Mouse (Mus musculus): ENCODE data around the gene Rps27. TPM values are rescaled to one million over a fixed set of nuclear protein-coding genes. Genes with fewer than 3 reads are reported as not detected.

The Rps27 gene
- total RNA-seq, 2 experiments from 2014 or later, result 4,833 to 6,584 TPM

DNA sequence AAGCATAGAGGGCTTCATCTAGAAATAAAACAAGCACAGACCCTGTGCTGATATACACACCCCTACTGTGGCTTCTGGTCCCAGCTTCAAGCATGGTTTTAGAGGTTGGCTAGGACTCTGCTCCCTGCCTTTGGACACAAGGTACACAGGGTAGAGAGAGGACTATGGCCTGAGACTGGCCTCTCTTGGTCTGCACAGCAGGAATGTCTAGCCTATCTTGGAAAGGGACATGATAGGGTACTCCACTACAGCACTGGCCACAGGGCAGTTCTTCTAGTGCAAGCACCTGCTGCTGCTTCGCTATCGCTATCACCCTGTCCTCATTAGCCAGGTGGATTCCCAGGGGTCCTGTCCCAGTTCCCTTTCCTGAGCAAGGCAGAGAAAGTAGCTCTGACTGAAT lies 27.8 kb upstream of the Rps27 start:
- ATAC-seq (replicated peaks; ENCODE audit: low FRiP score, low TSS enrichment, poor library complexity, severe bottlenecking), result no peak

GRCm38 (mm10) chr3:90231507-90232333 lies 18.3 kb upstream of the Rps27 start, which contains the start of gene Jtb:
Jtb (plus strand) TSS chr3:90231597.
- ATAC-seq (replicated peaks; ENCODE audit: low FRiP score, low TSS enrichment, poor library complexity, severe bottlenecking), result peak; percentile 98

DNA sequence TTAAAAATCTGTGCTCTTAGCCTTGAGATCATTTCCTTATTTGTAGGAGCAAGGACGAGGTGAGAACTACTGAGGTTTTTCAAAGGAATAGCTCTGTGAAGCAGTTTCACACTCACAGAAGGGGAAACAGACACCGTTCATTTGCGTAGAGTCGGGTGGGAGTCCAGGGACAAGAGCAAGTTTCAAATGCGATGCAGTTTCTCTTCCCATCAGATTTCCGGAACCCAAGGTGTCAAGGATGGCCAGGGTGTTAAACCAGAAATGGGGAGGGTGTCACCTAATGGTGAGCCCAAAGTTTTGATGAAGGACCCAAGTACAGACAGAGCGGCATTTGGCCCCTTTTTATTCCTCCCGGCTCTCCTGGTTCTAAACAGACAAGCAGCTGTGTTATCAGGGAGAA lies 17.6 kb upstream of the Rps27 start:
- no peak for ATAC-seq (replicated peaks; ENCODE audit: low FRiP score, low TSS enrichment, poor library complexity, severe bottlenecking)

GRCm38 (mm10) chr3:90224331-90224730 lies 10.9 kb upstream of the Rps27 start:
- no peak for ATAC-seq (replicated peaks; ENCODE audit: low FRiP score, low TSS enrichment, poor library complexity, severe bottlenecking)

DNA sequence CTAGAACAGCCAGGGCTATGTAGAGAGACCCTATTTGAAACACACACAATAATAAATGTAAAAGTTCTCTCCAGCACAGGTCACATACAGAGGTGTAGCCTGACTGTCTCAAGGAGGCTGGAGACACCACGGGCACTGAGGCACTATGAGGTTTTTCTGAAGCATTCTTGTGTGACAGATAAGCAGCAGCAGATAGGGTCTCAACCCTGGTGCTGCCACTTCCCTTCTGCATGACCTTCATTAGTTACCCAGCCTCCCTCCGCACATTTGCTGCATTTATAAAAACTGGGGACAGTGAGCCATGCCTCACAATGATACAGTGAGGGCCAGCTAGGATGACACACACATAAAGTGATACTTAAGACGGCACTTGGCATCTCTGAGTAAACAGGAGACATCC lies 9.5 kb upstream of the Rps27 start:
- ATAC-seq (replicated peaks; ENCODE audit: low FRiP score, low TSS enrichment, poor library complexity, severe bottlenecking), result no peak

DNA sequence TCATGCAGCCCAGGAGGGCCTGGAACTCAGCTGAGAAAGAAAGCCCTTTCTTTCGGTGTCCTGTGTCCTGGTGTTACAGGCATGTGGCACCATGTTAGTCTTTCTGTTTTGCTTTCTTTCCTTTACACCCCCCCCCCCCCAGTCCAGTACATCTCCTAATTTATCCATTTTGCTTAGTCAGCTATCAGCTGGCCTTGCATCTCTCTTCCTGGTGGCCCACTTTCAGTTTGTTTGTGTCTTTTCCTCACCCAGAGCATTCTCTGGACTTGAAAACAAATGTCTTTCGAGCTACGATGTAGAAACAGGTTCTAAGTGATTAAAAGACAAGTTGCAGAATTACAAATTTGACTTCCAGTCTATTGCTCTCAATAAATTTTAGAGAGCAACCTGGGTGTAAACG lies 9.0 kb upstream of the Rps27 start:
- ATAC-seq (replicated peaks; ENCODE audit: low FRiP score, low TSS enrichment, poor library complexity, severe bottlenecking), result no peak

DNA sequence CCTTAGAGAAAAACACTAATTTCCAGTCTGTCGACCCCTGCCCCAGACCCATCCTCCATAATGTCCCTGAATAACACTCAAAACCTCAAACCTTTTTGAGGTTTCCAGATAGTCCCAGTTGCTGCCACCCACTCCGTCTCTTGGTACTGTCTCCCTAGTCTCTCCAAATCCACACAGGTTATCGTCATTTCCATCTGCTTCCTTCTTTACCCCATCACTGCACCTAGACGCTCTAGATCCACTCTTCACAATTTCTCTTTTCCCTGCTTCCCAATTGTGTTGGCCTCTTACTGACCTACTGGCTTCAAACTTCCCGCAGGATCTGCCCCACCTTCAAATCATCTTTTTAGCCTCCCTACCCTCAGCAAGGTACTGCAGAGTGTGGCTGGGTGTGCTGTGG lies 7.7 kb upstream of the Rps27 start:
- ATAC-seq (replicated peaks; ENCODE audit: low FRiP score, low TSS enrichment, poor library complexity, severe bottlenecking), result no peak

- ATAC-seq (replicated peaks; ENCODE audit: low FRiP score, low TSS enrichment, poor library complexity, severe bottlenecking), result no peak
These were observed 7.1 kb upstream of the Rps27 start for GRCm38 (mm10) chr3:90220531-90220951.

GRCm38 (mm10) chr3:90220088-90220487 lies 6.6 kb upstream of the Rps27 start:
- ATAC-seq (replicated peaks; ENCODE audit: low FRiP score, low TSS enrichment, poor library complexity, severe bottlenecking), result peak; percentile 71

DNA sequence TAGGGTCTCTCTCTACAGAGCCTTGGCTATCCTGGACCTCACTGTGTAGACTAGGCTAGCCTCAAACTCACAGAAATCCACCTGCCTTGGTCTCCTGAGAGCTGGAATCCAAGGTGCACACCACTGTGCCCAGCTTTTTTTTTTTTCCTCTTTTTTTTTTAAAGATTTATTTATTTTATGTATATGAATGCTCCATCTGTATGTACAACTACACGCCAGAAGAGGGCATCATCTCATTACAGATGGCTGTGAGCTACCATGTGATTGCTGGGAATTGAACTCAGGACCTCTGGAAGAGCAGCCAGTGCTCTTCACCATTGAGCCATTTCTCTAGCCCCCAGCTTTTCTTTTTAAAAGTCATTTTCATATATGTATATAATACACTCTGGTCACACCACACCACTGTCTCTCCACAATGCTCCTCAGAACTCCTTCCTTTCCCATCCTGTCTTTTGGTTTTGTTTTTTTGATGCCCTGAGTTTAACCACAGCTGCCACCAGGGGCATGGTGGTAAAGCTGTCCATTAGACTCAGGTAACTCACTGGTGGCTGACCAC lies 2.5 kb upstream of the Rps27 start:
- ATAC-seq (replicated peaks; ENCODE audit: low FRiP score, low TSS enrichment, poor library complexity, severe bottlenecking), result no peak

GRCm38 (mm10) chr3:90213956-90214684 lies 669 bp upstream of the Rps27 start:
- no peak for ATAC-seq (replicated peaks; ENCODE audit: low FRiP score, low TSS enrichment, poor library complexity, severe bottlenecking)

- ATAC-seq (replicated peaks; ENCODE audit: low FRiP score, low TSS enrichment, poor library complexity, severe bottlenecking), result no peak
These were observed 728 bp downstream of the Rps27 start for GRCm38 (mm10) chr3:90212723-90213122.

DNA sequence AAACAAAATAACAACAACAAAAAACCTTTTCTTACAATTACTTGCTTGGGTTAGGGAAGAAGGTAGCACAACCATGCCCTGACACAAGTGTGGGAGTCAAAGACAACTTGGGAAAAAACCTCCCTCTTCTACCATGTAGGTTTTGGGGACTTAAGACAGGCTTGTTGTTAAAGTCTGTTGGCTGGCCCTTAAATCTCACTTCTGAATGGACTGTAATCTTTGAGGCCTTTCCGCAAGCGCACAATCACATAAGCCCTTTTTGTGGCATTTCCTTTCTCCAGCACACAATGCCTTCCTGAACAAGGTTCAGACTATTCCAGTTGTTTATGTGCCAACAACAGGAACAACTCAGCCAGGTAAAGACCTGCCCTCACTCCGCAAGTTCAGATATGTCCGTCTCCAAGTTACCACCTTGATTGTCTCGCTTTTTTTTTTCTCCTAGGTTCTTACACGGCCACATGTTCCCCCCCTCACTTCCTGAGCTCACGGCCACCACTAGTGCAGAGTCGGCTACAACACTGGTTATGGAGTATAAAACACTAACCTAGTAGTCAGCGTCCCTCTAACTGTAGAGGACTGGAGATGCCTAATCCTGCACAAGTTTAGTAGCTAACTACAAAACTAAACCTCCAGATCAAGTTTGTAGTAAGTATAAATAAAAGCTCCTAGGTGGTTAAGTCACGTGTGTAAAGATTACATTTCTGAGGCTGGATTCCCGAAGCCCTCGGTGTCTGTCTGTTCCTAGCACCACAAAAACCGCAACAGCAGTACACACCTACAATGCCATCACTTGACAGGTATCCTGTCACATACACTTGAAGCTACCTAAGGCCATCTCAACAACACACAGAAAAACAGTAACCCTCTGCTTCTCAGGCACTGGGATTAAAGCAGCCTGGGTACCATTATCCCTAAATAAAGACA lies 1.7 kb downstream of the Rps27 start:
- ATAC-seq (replicated peaks; ENCODE audit: low FRiP score, low TSS enrichment, poor library complexity, severe bottlenecking), result no peak

DNA sequence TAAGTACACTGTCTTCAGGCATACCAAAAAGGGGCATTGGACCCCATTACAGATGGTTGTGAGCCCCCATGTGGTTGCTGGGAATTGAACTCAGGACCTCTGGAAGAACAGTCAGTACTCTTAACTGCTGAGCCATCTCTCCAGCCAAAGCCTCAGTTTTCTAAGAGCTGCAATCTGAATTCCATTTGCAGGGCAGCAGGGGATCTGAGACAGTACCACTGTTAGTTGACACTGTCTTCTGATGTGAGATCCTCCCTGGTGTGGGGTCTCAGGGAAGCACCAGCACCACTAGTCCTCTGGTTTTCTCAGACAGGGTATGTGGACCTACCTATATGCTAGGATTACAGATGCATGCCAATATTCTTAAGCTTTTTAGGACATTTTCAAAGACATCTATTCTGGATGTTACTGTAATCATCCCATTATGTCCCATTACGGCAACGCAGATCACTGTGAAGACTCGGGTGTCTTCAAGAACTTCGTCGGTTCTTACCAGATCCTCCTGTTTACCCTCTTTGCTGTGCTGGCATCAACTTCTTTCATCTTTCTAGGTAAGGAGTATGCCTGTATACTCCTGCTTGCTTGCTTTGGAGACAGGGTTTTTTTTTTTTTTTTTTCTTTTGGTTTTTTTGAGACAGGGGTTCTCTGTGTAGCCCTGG lies 3.4 kb downstream of the Rps27 start:
- no peak for ATAC-seq (replicated peaks; ENCODE audit: low FRiP score, low TSS enrichment, poor library complexity, severe bottlenecking)

- ATAC-seq (replicated peaks; ENCODE audit: low FRiP score, low TSS enrichment, poor library complexity, severe bottlenecking), result no peak
These were observed 4.8 kb downstream of the Rps27 start for GRCm38 (mm10) chr3:90208662-90209061.

DNA sequence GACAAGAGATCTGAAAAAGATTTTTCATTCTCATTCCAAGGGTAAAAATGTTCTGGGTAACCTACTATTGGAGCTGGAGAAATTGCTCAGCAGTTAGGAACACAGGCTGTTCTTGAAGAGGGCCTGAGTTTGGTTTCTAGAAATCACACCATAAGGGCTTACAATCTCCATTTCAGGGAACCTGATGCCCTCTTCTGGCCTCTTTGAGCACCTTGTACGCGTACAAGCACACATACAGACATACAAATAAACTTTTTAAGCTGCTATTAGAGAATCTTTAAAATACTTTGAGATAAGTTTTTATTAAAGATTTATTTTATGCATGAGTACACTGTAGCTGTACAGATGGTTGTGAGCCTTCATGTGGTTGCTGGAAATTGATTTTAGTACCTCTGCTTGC lies 8.9 kb downstream of the Rps27 start:
- no peak for ATAC-seq (replicated peaks; ENCODE audit: low FRiP score, low TSS enrichment, poor library complexity, severe bottlenecking)

DNA sequence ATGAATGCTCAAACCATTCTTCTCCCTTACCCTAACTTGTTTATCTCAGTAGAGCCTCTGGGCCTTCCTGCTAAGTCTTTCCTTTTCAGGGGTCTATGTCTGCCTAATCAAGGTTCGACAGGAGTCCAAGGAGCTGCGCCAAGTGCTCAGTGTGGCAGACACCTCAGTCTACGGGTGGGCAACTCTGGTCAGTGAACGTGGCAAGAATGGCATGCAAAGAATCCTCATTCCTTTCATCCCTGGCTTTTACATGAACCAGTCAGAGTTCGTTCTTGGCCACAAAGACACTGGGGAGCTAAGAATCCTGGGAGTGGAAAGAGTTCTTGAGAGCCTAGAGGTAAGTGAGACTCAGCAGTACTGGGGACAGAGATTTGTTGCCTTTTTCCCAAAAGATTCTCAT lies 9.8 kb downstream of the Rps27 start:
- no peak for ATAC-seq (replicated peaks; ENCODE audit: low FRiP score, low TSS enrichment, poor library complexity, severe bottlenecking)

- ATAC-seq (replicated peaks; ENCODE audit: low FRiP score, low TSS enrichment, poor library complexity, severe bottlenecking), result no peak
These were observed 10.6 kb downstream of the Rps27 start for GRCm38 (mm10) chr3:90202884-90203283.

DNA sequence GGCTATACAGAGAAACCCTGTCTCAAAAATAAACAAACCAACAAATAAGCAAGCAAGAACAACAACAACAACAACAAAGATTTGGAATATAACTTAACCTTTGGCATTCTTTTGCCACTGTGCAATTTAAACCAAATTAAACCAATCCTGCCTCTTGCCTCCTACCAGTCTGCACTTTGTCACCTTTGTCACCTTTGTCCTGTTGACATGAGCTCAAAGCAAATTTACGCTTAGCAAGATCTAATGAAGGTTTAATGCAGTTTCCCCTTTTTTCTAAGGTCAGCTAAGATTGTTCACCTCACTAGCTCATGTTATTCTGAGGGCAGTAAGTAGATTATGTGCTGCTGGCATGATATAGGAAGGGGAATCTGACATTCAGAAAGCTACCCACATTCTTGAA lies 15.9 kb downstream of the Rps27 start:
- ATAC-seq (replicated peaks; ENCODE audit: low FRiP score, low TSS enrichment, poor library complexity, severe bottlenecking), result no peak

Measured in megakaryocyte-erythroid progenitor cell, adult 5-6 weeks (primary cell).